Mouse (Mus musculus): Measurements from ENCODE around the gene 9530053A07Rik. TPM values are rescaled to one million over a fixed set of nuclear protein-coding genes. Genes with fewer than 3 reads are reported as not detected.

Gene 9530053A07Rik
- total RNA-seq (2014; rRNA removed; ENCODE audit: low replicate concordance) (not detected in 2 replicates), polyA plus RNA-seq (2015; fragmentation: Nextera tagmentation; extraction: Ambion mirVana) (0.01 and 0.04 TPM in 2 replicates)

DNA sequence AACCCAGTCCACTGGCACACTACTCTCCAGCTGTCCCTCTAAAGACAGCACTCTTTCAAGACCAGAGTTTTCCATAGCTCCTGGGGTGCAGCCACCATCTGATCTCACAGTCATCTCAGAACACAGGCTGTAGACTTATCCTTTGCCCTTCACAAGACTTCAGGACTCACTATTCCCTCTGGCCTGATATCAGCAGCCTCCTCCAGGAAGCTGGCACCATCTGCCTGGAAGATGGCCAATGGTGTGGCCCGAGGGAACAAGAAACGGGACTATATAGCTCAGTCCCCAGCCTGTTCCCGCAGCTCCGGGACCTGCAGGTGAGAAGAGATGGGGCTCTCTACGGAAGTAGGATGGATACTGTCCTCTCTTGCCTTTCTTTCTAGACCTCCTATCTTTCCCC, at the start of gene 9530053A07Rik:
9530053A07Rik (plus strand) TSS at position 301 of the 400 bp plus-strand sequence.
- Histone ChIP-seq H3K27me3 (ENCODE audit: control insufficient read depth, insufficient read depth, low read length) (no peaks in the 10 kb centered on the region), H3K4me3 (ENCODE audit: low read depth, low read length) (no peak within 1 kb of the TSS), H3K4me2 (ENCODE audit: low read depth, low read length) (no peak within 1 kb of the TSS), H3K9ac (replicated peaks; ENCODE audit: low read depth, low read length) (no peak within 1 kb of the TSS), H3K4me1 (ENCODE audit: control insufficient read depth, insufficient read depth) (no peaks in the 10 kb centered on the region), H3K27ac (ENCODE audit: low read depth) (no peak within 1 kb of the TSS), H3K9me3 (replicated peaks; ENCODE audit: control insufficient read depth, low read length) (no peaks in the 10 kb centered on the region), H3K36me3 (replicated peaks; ENCODE audit: control insufficient read depth, insufficient read depth, low read length) (no peaks in the 10 kb centered on the region)
- ATAC-seq (ENCODE audit: insufficient read depth, low read depth) (no peak), DNase-seq (ENCODE audit: low spot score) (no peak)
- 79% methylated on average over 5 of the region's 5 CpGs for whole genome bisulfite sequencing
- TF ChIP-seq EP300 (IDR thresholded peaks at IDR 0.05; ENCODE audit: low read depth) (no peak), CTCF (IDR thresholded peaks at IDR 0.05; ENCODE audit: low read depth) (no peak)

DNA sequence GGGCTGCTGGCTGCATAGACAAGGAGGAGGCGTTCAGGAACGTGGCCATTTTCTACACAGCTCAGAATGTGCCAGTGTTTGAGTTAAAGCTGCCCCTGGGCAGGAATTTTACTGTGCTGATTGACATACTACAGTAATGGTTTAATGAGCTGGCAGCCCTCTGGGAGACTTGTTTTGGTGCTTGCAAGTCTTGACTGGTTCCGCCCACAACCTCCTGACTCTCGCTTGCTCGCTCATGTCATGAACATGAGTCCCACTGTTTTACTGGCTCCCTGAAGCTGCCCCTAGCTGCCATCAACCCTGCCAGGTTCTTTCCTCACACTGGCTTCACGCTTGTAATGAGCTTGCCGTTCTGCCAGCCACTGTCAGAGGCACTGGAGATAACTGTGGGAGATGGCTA, 45.1 kb upstream of the 9530053A07Rik start:
- H3K27me3 ChIP-seq (ENCODE audit: control insufficient read depth, insufficient read depth, low read length): no peaks in the 10 kb centered on the region
- no peak overlapping the region for H3K4me3 ChIP-seq (ENCODE audit: low read depth, low read length)

GRCm38 (mm10) chr7:28086236-28086635, 43.0 kb upstream of the 9530053A07Rik start:
- no peak overlapping the region for H3K4me3 ChIP-seq (ENCODE audit: low read depth, low read length)
- no peaks in the 10 kb centered on the region for H3K36me3 ChIP-seq (replicated peaks; ENCODE audit: control insufficient read depth, insufficient read depth, low read length)
- WGBS: 68% methylated on average over 16 of the region's 16 CpGs
- H3K4me1 ChIP-seq (ENCODE audit: control insufficient read depth, insufficient read depth): no peaks in the 10 kb centered on the region
- H3K9me3 ChIP-seq (replicated peaks; ENCODE audit: control insufficient read depth, low read length): no peaks in the 10 kb centered on the region
- no peak overlapping the region for H3K9ac ChIP-seq (replicated peaks; ENCODE audit: low read depth, low read length)
- no peak overlapping the region for H3K27ac ChIP-seq (ENCODE audit: low read depth)
- ATAC-seq (ENCODE audit: insufficient read depth, low read depth) (no peak), DNase-seq (ENCODE audit: low spot score) (no peak)
- no peak for TF ChIP-seq EP300 (IDR thresholded peaks at IDR 0.05; ENCODE audit: low read depth)
- TF ChIP-seq CTCF (IDR thresholded peaks at IDR 0.05; ENCODE audit: low read depth): no peak
- H3K27me3 ChIP-seq (ENCODE audit: control insufficient read depth, insufficient read depth, low read length): no peaks in the 10 kb centered on the region
- H3K4me2 ChIP-seq (ENCODE audit: low read depth, low read length): no peak overlapping the region

More for the DNA sequence above, 45.1 kb upstream of the 9530053A07Rik start:
- no peak overlapping the region for H3K9ac ChIP-seq (replicated peaks; ENCODE audit: low read depth, low read length)
- H3K36me3 ChIP-seq (replicated peaks; ENCODE audit: control insufficient read depth, insufficient read depth, low read length): no peaks in the 10 kb centered on the region
- TF ChIP-seq EP300 (IDR thresholded peaks at IDR 0.05; ENCODE audit: low read depth): no peak
- TF ChIP-seq CTCF (IDR thresholded peaks at IDR 0.05; ENCODE audit: low read depth): no peak
- H3K4me1 ChIP-seq (ENCODE audit: control insufficient read depth, insufficient read depth): no peaks in the 10 kb centered on the region
- 52% methylated on average over 7 of the region's 7 CpGs for WGBS
- no peaks in the 10 kb centered on the region for H3K9me3 ChIP-seq (replicated peaks; ENCODE audit: control insufficient read depth, low read length)
- H3K27ac ChIP-seq (ENCODE audit: low read depth): no peak overlapping the region
- H3K4me2 ChIP-seq (ENCODE audit: low read depth, low read length): no peak overlapping the region
- no peak for ATAC-seq (ENCODE audit: insufficient read depth, low read depth)
- no peak for DNase-seq (ENCODE audit: low spot score)

GRCm38 (mm10) chr7:28093541-28093940, 35.7 kb upstream of the 9530053A07Rik start:
- Histone ChIP-seq H3K9ac (replicated peaks; ENCODE audit: low read depth, low read length) (no peak overlapping the region), H3K36me3 (replicated peaks; ENCODE audit: control insufficient read depth, insufficient read depth, low read length) (no peaks in the 10 kb centered on the region), H3K4me3 (ENCODE audit: low read depth, low read length) (no peak overlapping the region), H3K27ac (ENCODE audit: low read depth) (no peak overlapping the region), H3K27me3 (ENCODE audit: control insufficient read depth, insufficient read depth, low read length) (0 out of 2 replicates have a peak, but pooled peaks cover 4% of the 10 kb centered on the region), H3K9me3 (replicated peaks; ENCODE audit: control insufficient read depth, low read length) (no peaks in the 10 kb centered on the region), H3K4me2 (ENCODE audit: low read depth, low read length) (no peak overlapping the region), H3K4me1 (ENCODE audit: control insufficient read depth, insufficient read depth) (no peaks in the 10 kb centered on the region)
- 30% methylated on average over 11 of the region's 11 CpGs for WGBS
- ATAC-seq (ENCODE audit: insufficient read depth, low read depth) (no peak), DNase-seq (ENCODE audit: low spot score) (no peak)
- no peak for TF ChIP-seq CTCF (IDR thresholded peaks at IDR 0.05; ENCODE audit: low read depth)
- TF ChIP-seq EP300 (IDR thresholded peaks at IDR 0.05; ENCODE audit: low read depth): no peak

DNA sequence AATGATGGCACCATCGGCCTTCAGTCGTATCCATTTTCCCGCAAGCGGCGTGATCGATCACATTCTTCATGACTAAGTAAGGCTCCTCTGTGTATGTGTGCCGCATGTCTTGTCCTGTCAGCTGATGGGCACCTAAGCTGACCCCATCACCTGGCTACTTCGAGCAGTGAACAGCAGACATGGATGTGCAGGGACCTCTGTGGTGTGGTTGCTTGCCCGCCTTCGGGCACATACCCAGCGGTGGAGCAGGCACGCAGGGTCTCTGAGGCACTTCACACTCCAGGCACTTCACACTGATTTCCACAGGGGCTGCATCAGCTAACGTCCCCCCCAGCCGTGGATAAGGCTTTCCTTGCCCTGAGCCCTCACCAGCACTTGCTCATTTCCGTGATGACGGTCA, 30.2 kb upstream of the 9530053A07Rik start:
- 86% methylated on average over 16 of the region's 16 CpGs for WGBS
- DNase-seq (ENCODE audit: low spot score): no peak

More for the DNA sequence above, 30.2 kb upstream of the 9530053A07Rik start:
- Histone ChIP-seq H3K36me3 (replicated peaks; ENCODE audit: control insufficient read depth, insufficient read depth, low read length) (no peaks in the 10 kb centered on the region), H3K27me3 (ENCODE audit: control insufficient read depth, insufficient read depth, low read length) (no peaks in the 10 kb centered on the region), H3K4me3 (ENCODE audit: low read depth, low read length) (no peak overlapping the region), H3K27ac (ENCODE audit: low read depth) (no peak overlapping the region), H3K9me3 (replicated peaks; ENCODE audit: control insufficient read depth, low read length) (peaks cover 7% of the 10 kb centered on the region; the same call in 1 of the 2 replicates), H3K4me2 (ENCODE audit: low read depth, low read length) (no peak overlapping the region), H3K4me1 (ENCODE audit: control insufficient read depth, insufficient read depth) (no peaks in the 10 kb centered on the region), H3K9ac (replicated peaks; ENCODE audit: low read depth, low read length) (no peak overlapping the region)
- ATAC-seq (ENCODE audit: insufficient read depth, low read depth): no peak
- TF ChIP-seq EP300 (IDR thresholded peaks at IDR 0.05; ENCODE audit: low read depth) (no peak), CTCF (IDR thresholded peaks at IDR 0.05; ENCODE audit: low read depth) (no peak)
